Mouse (Mus musculus) lung, embryonic 14.5 days (tissue): ENCODE measurements around the gene Slc30a5. TPM values are rescaled to one million over a fixed set of nuclear protein-coding genes. Genes with fewer than 3 reads are reported as not detected.

Experiments used
- ATAC-seq: fragments of 200-750 bp; cut with Nextera tagmentation; 2 replicates; pipeline ENCODE4 v1.8.0; 2017; ENCODE audit warnings: mild to moderate bottlenecking, moderate TSS enrichment, moderate library complexity; ENCODE audit not compliant: insufficient read depth
- DNase-seq: peaks from one replicate; pipeline ENCODE4 v3.0.0-alpha.2; 2015
- H3K27ac ChIP-seq: fragments of 300-500 bp; sonication (generic); 2 replicates; pipeline ENCODE4 v1.5.1; 2014; ENCODE audit warnings: low read depth, mild to moderate bottlenecking, moderate library complexity
- H3K27me3 ChIP-seq: fragments of 300-500 bp; sonication (generic); 2 replicates; pipeline ENCODE4 v1.6.1; 2014; ENCODE audit warnings: low read length, control low read depth; ENCODE audit not compliant: insufficient read depth
- H3K36me3 ChIP-seq: fragments of 300-500 bp; sonication (generic); 2 replicates; pipeline ENCODE4 v1.6.1; 2014; ENCODE audit warnings: control low read depth; ENCODE audit not compliant: insufficient read depth
- H3K4me1 ChIP-seq: fragments of 300-500 bp; sonication (generic); 2 replicates; pipeline ENCODE4 v1.6.1; 2014; ENCODE audit warnings: antibody characterized with exemption, control low read depth; ENCODE audit not compliant: insufficient read depth
- H3K4me2 ChIP-seq: fragments of 300-500 bp; sonication (generic); 2 replicates; pipeline ENCODE4 v1.6.1; 2014; ENCODE audit warnings: mild to moderate bottlenecking
- H3K4me3 ChIP-seq: fragments of 300-500 bp; sonication (generic); 2 replicates; pipeline ENCODE4 v1.5.1; 2014; ENCODE audit warnings: low read depth, low read length
- H3K9ac ChIP-seq: fragments of 300-500 bp; sonication (generic); 2 replicates; pipeline ENCODE4 v1.6.1; 2014
- H3K9me3 ChIP-seq: fragments of 300-500 bp; sonication (generic); 2 replicates; pipeline ENCODE4 v1.6.1; 2016; ENCODE audit warnings: low read depth, low read length, control low read depth
- CTCF ChIP-seq: IDR thresholded peaks from 2 replicates; pipeline ENCODE4 v1.5.1; 2016; ENCODE audit warnings: antibody characterized with exemption, low read depth
- WGBS: fragments of 180-500 bp; shearing (Covaris S2); extraction: QIAGEN DNeasy Blood & Tissue Kit; methylation state at CpG from one replicate; pipeline ENCODE4 v1.1.7; 2014; 5-methylcytosine and 5-hydroxymethylcytosine counted together
- polyA plus RNA-seq: library from polyadenylated mRNA; unstranded; fragments of >200 nt; fragmentation: Nextera tagmentation; extraction: Ambion mirVana; gene quantifications from 2 replicates; pipeline ENCODE4 v1.2.1, GENCODE M21; 2014

The Slc30a5 gene
- polyA plus RNA-seq, 1 experiment from 2014 or later: 64.6 TPM

DNA sequence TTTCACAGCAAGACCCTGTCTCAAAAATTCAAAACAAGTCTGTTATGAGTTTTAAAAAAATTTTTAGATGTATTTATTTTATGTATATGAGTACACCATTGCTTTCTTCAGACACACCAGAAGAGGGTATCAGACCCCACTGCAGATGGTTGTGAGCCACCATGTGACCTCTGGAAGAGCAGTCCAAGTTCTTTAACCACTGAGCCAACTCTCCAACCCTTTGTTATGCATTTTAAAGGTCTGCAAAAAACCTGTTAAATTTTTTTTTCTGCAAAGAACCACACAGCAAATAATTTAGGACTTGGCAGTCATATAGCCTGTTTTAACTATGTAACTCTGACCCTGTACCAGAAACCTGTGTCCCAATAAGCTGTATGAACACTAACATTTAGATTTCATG lies 58.5 kb downstream of the Slc30a5 start:
- no peak for TF ChIP-seq CTCF
- peak overlapping the region; percentile 71 for H3K4me2 ChIP-seq
- ATAC-seq: no peak
- H3K36me3 ChIP-seq: peaks cover 38% of the 10 kb centered on the region
- H3K27ac ChIP-seq: no peak overlapping the region
- peak overlapping the region; percentile 90 for H3K4me3 ChIP-seq
- peak overlapping the region; percentile 80 for H3K9ac ChIP-seq
- DNase-seq: no peak
- H3K9me3 ChIP-seq: no peaks in the 10 kb centered on the region
- H3K4me1 ChIP-seq: no peaks in the 10 kb centered on the region
- H3K27me3 ChIP-seq: no peaks in the 10 kb centered on the region

DNA sequence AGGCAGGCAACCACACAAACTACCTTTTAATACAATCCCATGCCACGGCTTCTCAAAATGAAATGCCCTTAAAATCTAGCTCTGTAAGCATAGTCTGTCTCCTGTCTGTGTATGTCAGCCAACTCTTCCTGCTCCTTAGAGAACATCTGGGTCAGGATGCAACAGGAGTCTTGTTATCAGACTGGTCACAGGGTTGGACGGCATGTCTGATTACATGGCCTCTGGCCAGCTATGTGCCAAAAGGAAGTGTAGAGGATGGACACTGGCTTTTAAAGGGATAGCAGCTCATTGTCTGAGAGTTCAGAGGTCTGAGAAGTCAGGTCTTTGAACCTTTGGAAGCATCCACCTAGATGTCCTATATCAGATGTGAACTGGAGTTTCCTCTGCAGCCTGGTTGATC lies 77.9 kb downstream of the Slc30a5 start:
- Histone ChIP-seq H3K4me2 (no peak overlapping the region), H3K9ac (no peak overlapping the region), H3K4me1 (no peaks in the 10 kb centered on the region), H3K9me3 (no peaks in the 10 kb centered on the region), H3K36me3 (peaks cover 11% of the 10 kb centered on the region), H3K27me3 (no peaks in the 10 kb centered on the region), H3K4me3 (no peak overlapping the region), H3K27ac (no peak overlapping the region)
- 65% methylated on average over 2 of the region's 2 CpGs for WGBS
- DNase-seq: no peak
- no peak for ATAC-seq
- TF ChIP-seq CTCF: no peak

DNA sequence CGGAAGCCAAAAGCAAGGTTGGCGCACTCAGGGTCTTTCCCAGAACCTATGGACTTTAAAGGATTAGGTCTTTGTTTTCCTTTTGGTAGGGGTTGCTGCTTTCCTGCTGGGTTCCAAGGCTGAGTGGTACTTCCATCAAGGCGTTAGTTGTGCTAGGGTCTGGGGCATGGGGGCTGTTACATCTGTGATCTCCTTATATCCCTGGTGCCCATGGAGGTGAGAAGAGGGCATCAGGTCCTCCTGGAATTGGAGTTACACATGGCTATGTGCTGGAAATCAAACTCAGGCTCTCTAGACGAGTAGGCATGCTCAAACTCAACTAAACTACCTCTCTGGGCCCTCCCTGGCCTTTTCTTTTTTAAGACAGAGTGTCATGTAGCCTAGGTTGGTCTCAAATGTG lies 79.0 kb downstream of the Slc30a5 start:
- H3K9ac ChIP-seq: no peak overlapping the region
- ATAC-seq: no peak
- TF ChIP-seq CTCF: no peak

DNA sequence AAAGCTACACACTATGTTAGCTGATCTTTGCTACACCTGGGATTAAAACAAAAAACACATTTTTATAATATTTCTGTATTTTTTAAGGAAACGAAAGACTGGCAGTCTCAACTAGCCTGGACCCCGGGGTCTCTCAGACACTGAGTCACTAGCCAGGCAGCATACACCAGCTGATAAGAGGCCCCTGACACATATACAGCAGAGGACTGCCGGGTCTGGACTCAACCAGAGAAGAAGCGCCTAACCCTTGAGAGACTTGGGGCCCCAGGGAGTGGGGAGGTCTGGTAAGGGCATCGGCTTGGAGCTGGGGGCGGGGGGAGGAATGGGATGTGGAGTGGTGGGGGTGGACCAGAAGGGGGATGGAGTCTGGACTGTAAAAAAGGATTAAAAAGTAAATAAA lies 80.2 kb downstream of the Slc30a5 start:
- no peak for TF ChIP-seq CTCF

More for the DNA sequence above, 79.0 kb downstream of the Slc30a5 start:
- H3K36me3 ChIP-seq: no peaks in the 10 kb centered on the region
- no peaks in the 10 kb centered on the region for H3K9me3 ChIP-seq
- DNase-seq: no peak
- H3K27me3 ChIP-seq: no peaks in the 10 kb centered on the region
- H3K4me1 ChIP-seq: no peaks in the 10 kb centered on the region
- 64% methylated on average over 4 of the region's 4 CpGs for WGBS
- H3K4me3 ChIP-seq: no peak overlapping the region
- no peak overlapping the region for H3K27ac ChIP-seq
- no peak overlapping the region for H3K4me2 ChIP-seq

More for the DNA sequence above, 80.2 kb downstream of the Slc30a5 start:
- H3K9me3 ChIP-seq: no peaks in the 10 kb centered on the region
- no peak overlapping the region for H3K4me2 ChIP-seq
- H3K27ac ChIP-seq: no peak overlapping the region
- ATAC-seq (no peak), DNase-seq (no peak)
- 69% methylated on average over 6 of the region's 6 CpGs for WGBS
- no peak overlapping the region for H3K4me3 ChIP-seq
- H3K36me3 ChIP-seq: no peaks in the 10 kb centered on the region
- H3K27me3 ChIP-seq: no peaks in the 10 kb centered on the region
- H3K9ac ChIP-seq: no peak overlapping the region
- H3K4me1 ChIP-seq: no peaks in the 10 kb centered on the region

Other genes with a start within 250 kb of the Slc30a5 start
- 11.8 and 12.7 TPM in 2 replicates for gene Marveld2, start 216.5 kb downstream of the Slc30a5 start, polyA plus RNA-seq
- gene Ak6, start 182.4 kb downstream of the Slc30a5 start, polyA plus RNA-seq: 300 TPM in 2 replicates
- 22.8 and 23.9 TPM in 2 replicates for gene Rad17, start 182.4 kb downstream of the Slc30a5 start, polyA plus RNA-seq
- gene Taf9, start 181.8 kb downstream of the Slc30a5 start, polyA plus RNA-seq: 11.0 and 16.4 TPM in 2 replicates
- gene Ccdc125, start 163.7 kb downstream of the Slc30a5 start, polyA plus RNA-seq: 9.1 and 11.1 TPM in 2 replicates
- 99.9 and 106 TPM in 2 replicates for gene Cdk7, start 102.5 kb downstream of the Slc30a5 start, polyA plus RNA-seq
- gene Mrps36, start 88.8 kb downstream of the Slc30a5 start, polyA plus RNA-seq: 166 and 178 TPM in 2 replicates
- 45.0 and 47.9 TPM in 2 replicates for gene Cenph, start 57.5 kb downstream of the Slc30a5 start, polyA plus RNA-seq
- gene Ccnb1, start 46.9 kb downstream of the Slc30a5 start, polyA plus RNA-seq: 329 and 358 TPM in 2 replicates